Comparison of ENCODE assay signal across 23 mouse cellular contexts in genomic region chr16:58155538-58155937, GRCm38 (mm10).
DNase-seq lines count a peak whose midpoint lies in the region; ATAC-seq and TF ChIP-seq lines count a peak whose summit lies in the region.
"Had no signal": no experiment of that assay in that cellular context is flagged by ENCODE, and none has a peak within 500 bp of the region (broad histone marks: within the 10 kb centered on the region; RNA-seq: fewer than 3 reads in every experiment).

No protein-coding gene starts in this region.

- no peaks in the 10 kb centered on the region for H3K27me3 ChIP-seq in embryonic facial prominence, embryonic 11.5 days (ENCODE audit: control insufficient read depth, insufficient read depth, low read length)
- no peaks in the 10 kb centered on the region for H3K27me3 ChIP-seq in embryonic facial prominence, embryonic 10.5 days (replicated peaks; ENCODE audit: low read depth, poor library complexity, severe bottlenecking)
- no peaks in the 10 kb centered on the region for H3K27me3 ChIP-seq in lung, postnatal 0 days (replicated peaks; ENCODE audit: insufficient read depth, low read length)
- no peaks in the 10 kb centered on the region for H3K27me3 ChIP-seq in midbrain, postnatal 0 days (ENCODE audit: insufficient read depth, low read length)
- no peaks in the 10 kb centered on the region for H3K27me3 ChIP-seq in forebrain, embryonic 16.5 days (replicated peaks; ENCODE audit: control insufficient read depth, insufficient read depth, low read length)
- H3K27me3 ChIP-seq: forebrain, embryonic 13.5 days; heart, embryonic 12.5 days; limb, embryonic 13.5 days; liver, embryonic 13.5 days; neural tube, embryonic 12.5 days had no signal

- H3K9ac ChIP-seq in embryonic facial prominence, embryonic 11.5 days (replicated peaks; ENCODE audit: low read length), result no peak overlapping the region
- H3K9ac ChIP-seq in lung, postnatal 0 days (replicated peaks; ENCODE audit: low read depth), result no peak overlapping the region
- no peak overlapping the region for H3K9ac ChIP-seq in midbrain, postnatal 0 days (replicated peaks; ENCODE audit: low read length, poor library complexity, severe bottlenecking)
- H3K9ac ChIP-seq in forebrain, embryonic 16.5 days (replicated peaks; ENCODE audit: low read depth, low read length), result no peak overlapping the region
- H3K9ac ChIP-seq: forebrain, embryonic 13.5 days; heart, embryonic 12.5 days; limb, embryonic 13.5 days; liver, embryonic 13.5 days; neural tube, embryonic 12.5 days had no signal

- H3K4me3 ChIP-seq in embryonic facial prominence, embryonic 11.5 days (ENCODE audit: low read depth, low read length), result no peak overlapping the region
- no peak overlapping the region for H3K4me3 ChIP-seq in embryonic facial prominence, embryonic 10.5 days
- no peak overlapping the region for H3K4me3 ChIP-seq in lung, postnatal 0 days (ENCODE audit: low read depth, low read length)
- H3K4me3 ChIP-seq in lung, adult 2 months (replicated peaks; ENCODE audit: extremely low read depth, low read depth, low read length), result no peak overlapping the region
- no peak overlapping the region for H3K4me3 ChIP-seq in embryonic fibroblast, embryonic 13.5 days (ENCODE audit: insufficient read depth, low read length)
- H3K4me3 ChIP-seq in midbrain, postnatal 0 days (ENCODE audit: low read depth, low read length), result no peak overlapping the region
- no peak overlapping the region for H3K4me3 ChIP-seq in forebrain, embryonic 16.5 days (replicated peaks; ENCODE audit: low read length)
- H3K4me3 ChIP-seq: erythroblast, embryonic 14.5 days; forebrain, embryonic 13.5 days; heart, embryonic 12.5 days; layer of hippocampus, adult 2 months; limb, embryonic 13.5 days; liver, embryonic 13.5 days; neural tube, embryonic 12.5 days had no signal

- ATAC-seq in embryonic facial prominence, embryonic 11.5 days (replicated peaks; ENCODE audit: insufficient number of reproducible peaks, low FRiP score, low TSS enrichment, low read depth), result no peak
- no peak for ATAC-seq in lung, postnatal 0 days
- ATAC-seq in midbrain, postnatal 0 days (ENCODE audit: low FRiP score), result peak; percentile 10; the same call in 1 of the 2 replicates
- ATAC-seq in forebrain, embryonic 16.5 days, result no peak
- ATAC-seq: forebrain, embryonic 13.5 days had no signal

- no peak for TF ChIP-seq EP300 in lung, postnatal 0 days (IDR thresholded peaks at IDR 0.05)

- no peak overlapping the region for H3K27ac ChIP-seq in embryonic facial prominence, embryonic 11.5 days (replicated peaks; ENCODE audit: low read depth, low read length)
- no peak overlapping the region for H3K27ac ChIP-seq in embryonic facial prominence, embryonic 10.5 days (replicated peaks)
- H3K27ac ChIP-seq in lung, postnatal 0 days (ENCODE audit: low read length), result no peak overlapping the region
- H3K27ac ChIP-seq in embryonic fibroblast, embryonic 13.5 days (ENCODE audit: insufficient read depth, low read length), result peak overlapping the region; percentile 19; the same call in 1 of the 2 replicates
- H3K27ac ChIP-seq in midbrain, postnatal 0 days (ENCODE audit: low read depth, low read length), result 0 out of 2 replicates have a peak overlapping the region, but pooled peaks have one; percentile 6
- H3K27ac ChIP-seq in forebrain, embryonic 16.5 days (ENCODE audit: low read length), result no peak overlapping the region
- H3K27ac ChIP-seq: forebrain, embryonic 13.5 days; layer of hippocampus, adult 2 months; limb, embryonic 13.5 days; liver, embryonic 13.5 days; neural tube, embryonic 12.5 days had no signal

- H3K9me3 ChIP-seq in embryonic facial prominence, embryonic 11.5 days (replicated peaks; ENCODE audit: control insufficient read depth, low read length), result no peaks in the 10 kb centered on the region
- H3K9me3 ChIP-seq in embryonic facial prominence, embryonic 10.5 days, result no peaks in the 10 kb centered on the region
- no peaks in the 10 kb centered on the region for H3K9me3 ChIP-seq in lung, postnatal 0 days (ENCODE audit: low read length)
- H3K9me3 ChIP-seq in midbrain, postnatal 0 days (ENCODE audit: low read length), result no peaks in the 10 kb centered on the region
- no peaks in the 10 kb centered on the region for H3K9me3 ChIP-seq in forebrain, embryonic 16.5 days (ENCODE audit: control insufficient read depth, low read length)
- H3K9me3 ChIP-seq: forebrain, embryonic 13.5 days; heart, embryonic 12.5 days; limb, embryonic 13.5 days; liver, embryonic 13.5 days; neural tube, embryonic 12.5 days had no signal

- peak; percentile 21 for DNase-seq in embryonic facial prominence, embryonic 11.5 days (ENCODE audit: low spot score)
- DNase-seq in embryonic facial prominence, embryonic 10.5 days (ENCODE audit: low spot score), result no peak
- no peak for DNase-seq in lung, postnatal 0 days (ENCODE audit: low spot score)
- DNase-seq in lung, adult 2 months, result no peak
- peak; percentile 15 for DNase-seq in midbrain, postnatal 0 days (ENCODE audit: low spot score)
- no peak for DNase-seq in cerebellum, adult 11-12 months
- DNase-seq: B cell, adult 2 months; cerebellum, adult 9-10 months; heart, postnatal 14 days; kidney, adult 8-10 months; kidney, postnatal 14 days; layer of hippocampus, postnatal 36 days; liver, embryonic 13.5 days; thymus, adult 18-20 months; thymus, postnatal 4 days had no signal

- H3K36me3 ChIP-seq in embryonic facial prominence, embryonic 11.5 days (replicated peaks; ENCODE audit: control insufficient read depth, insufficient read depth, low read depth, low read length), result no peaks in the 10 kb centered on the region
- H3K36me3 ChIP-seq in embryonic facial prominence, embryonic 10.5 days (replicated peaks), result no peaks in the 10 kb centered on the region
- no peaks in the 10 kb centered on the region for H3K36me3 ChIP-seq in lung, postnatal 0 days (ENCODE audit: insufficient read depth, low read length)
- no peaks in the 10 kb centered on the region for H3K36me3 ChIP-seq in midbrain, postnatal 0 days (ENCODE audit: insufficient read depth, low read length)
- H3K36me3 ChIP-seq in forebrain, embryonic 16.5 days (ENCODE audit: control insufficient read depth, insufficient read depth), result no peaks in the 10 kb centered on the region
- H3K36me3 ChIP-seq: heart, embryonic 12.5 days; limb, embryonic 13.5 days; liver, embryonic 13.5 days; neural tube, embryonic 12.5 days had no signal

- no peak overlapping the region for H3K4me2 ChIP-seq in embryonic facial prominence, embryonic 11.5 days (ENCODE audit: low read depth, low read length)
- no peak overlapping the region for H3K4me2 ChIP-seq in lung, postnatal 0 days (replicated peaks; ENCODE audit: low read depth, low read length)
- no peak overlapping the region for H3K4me2 ChIP-seq in midbrain, postnatal 0 days (ENCODE audit: low read depth, low read length, poor library complexity, severe bottlenecking)
- no peak overlapping the region for H3K4me2 ChIP-seq in forebrain, embryonic 16.5 days (ENCODE audit: low read length)
- H3K4me2 ChIP-seq: forebrain, embryonic 13.5 days; heart, embryonic 12.5 days; limb, embryonic 13.5 days; liver, embryonic 13.5 days; neural tube, embryonic 12.5 days had no signal

- 0 out of 2 replicates have a peak, but pooled peaks have one; percentile 6 for TF ChIP-seq CTCF in lung, postnatal 0 days (IDR thresholded peaks at IDR 0.05)
- TF ChIP-seq CTCF in lung, adult 2 months (IDR thresholded peaks at IDR 0.05; ENCODE audit: insufficient read depth, low read length), result no peak
- TF ChIP-seq CTCF in embryonic fibroblast, embryonic 13.5 days (IDR thresholded peaks at IDR 0.05; ENCODE audit: borderline replicate concordance, insufficient read depth, low read length), result no peak
- peak; percentile 36 for TF ChIP-seq CTCF in midbrain, postnatal 0 days (IDR thresholded peaks at IDR 0.05)

- 43% methylated on average over 4 of the region's 4 CpGs for WGBS in embryonic facial prominence, embryonic 11.5 days
- 39% methylated on average over 4 of the region's 4 CpGs for WGBS in embryonic facial prominence, embryonic 10.5 days
- 46% methylated on average over 4 of the region's 4 CpGs for WGBS in lung, postnatal 0 days
- 40% methylated on average over 4 of the region's 4 CpGs for WGBS in lung, adult 2 months
- WGBS in midbrain, postnatal 0 days, result 39% methylated on average over 4 of the region's 4 CpGs
- 36% methylated on average over 4 of the region's 4 CpGs for WGBS in forebrain, embryonic 16.5 days

- TF ChIP-seq POLR2A in lung, adult 2 months (IDR thresholded peaks at IDR 0.05; ENCODE audit: borderline replicate concordance, extremely low read depth, low read depth, low read length), result no peak
- TF ChIP-seq POLR2A in embryonic fibroblast, embryonic 13.5 days (IDR thresholded peaks at IDR 0.05; ENCODE audit: low read depth, low read length), result no peak

- no peaks in the 10 kb centered on the region for H3K4me1 ChIP-seq in embryonic facial prominence, embryonic 11.5 days (ENCODE audit: control insufficient read depth, insufficient read depth, low read length)
- H3K4me1 ChIP-seq in embryonic facial prominence, embryonic 10.5 days, result no peaks in the 10 kb centered on the region
- H3K4me1 ChIP-seq in lung, postnatal 0 days (ENCODE audit: insufficient read depth, low read depth, low read length), result no peaks in the 10 kb centered on the region
- H3K4me1 ChIP-seq in lung, adult 2 months (ENCODE audit: control insufficient read depth, insufficient read depth, low read length), result no peaks in the 10 kb centered on the region
- 0 out of 2 replicates have a peak, but pooled peaks cover 4% of the 10 kb centered on the region for H3K4me1 ChIP-seq in embryonic fibroblast, embryonic 13.5 days (ENCODE audit: control insufficient read depth, insufficient read depth, low read length)
- H3K4me1 ChIP-seq in midbrain, postnatal 0 days (ENCODE audit: insufficient read depth, low read length), result no peaks in the 10 kb centered on the region
- H3K4me1 ChIP-seq in forebrain, embryonic 16.5 days (replicated peaks; ENCODE audit: control insufficient read depth, insufficient read depth, low read length), result no peaks in the 10 kb centered on the region
- H3K4me1 ChIP-seq: forebrain, embryonic 13.5 days; heart, embryonic 12.5 days; limb, embryonic 13.5 days; liver, embryonic 13.5 days had no signal

Comparison
In these comparisons a context has a peak if more than half of its experiments do, and no peak if none do; other contexts are left out.
1. DNase-seq: peak in embryonic facial prominence, embryonic 11.5 days (single experiment) and midbrain, postnatal 0 days (single experiment); none in embryonic facial prominence, embryonic 10.5 days (single experiment), lung, postnatal 0 days (single experiment), lung, adult 2 months (single experiment) and cerebellum, adult 11-12 months (single experiment).
2. CTCF ChIP-seq: peak in lung, postnatal 0 days (single experiment) and midbrain, postnatal 0 days (single experiment); none in lung, adult 2 months (single experiment) and embryonic fibroblast, embryonic 13.5 days (single experiment).
3. H3K27ac ChIP-seq: peak in embryonic fibroblast, embryonic 13.5 days (single experiment) and midbrain, postnatal 0 days (single experiment); none in embryonic facial prominence, embryonic 11.5 days (single experiment), embryonic facial prominence, embryonic 10.5 days (single experiment), lung, postnatal 0 days (single experiment) and forebrain, embryonic 16.5 days (single experiment).